ENCODE assay signal across 7 mouse cellular contexts in the genomic region with DNA sequence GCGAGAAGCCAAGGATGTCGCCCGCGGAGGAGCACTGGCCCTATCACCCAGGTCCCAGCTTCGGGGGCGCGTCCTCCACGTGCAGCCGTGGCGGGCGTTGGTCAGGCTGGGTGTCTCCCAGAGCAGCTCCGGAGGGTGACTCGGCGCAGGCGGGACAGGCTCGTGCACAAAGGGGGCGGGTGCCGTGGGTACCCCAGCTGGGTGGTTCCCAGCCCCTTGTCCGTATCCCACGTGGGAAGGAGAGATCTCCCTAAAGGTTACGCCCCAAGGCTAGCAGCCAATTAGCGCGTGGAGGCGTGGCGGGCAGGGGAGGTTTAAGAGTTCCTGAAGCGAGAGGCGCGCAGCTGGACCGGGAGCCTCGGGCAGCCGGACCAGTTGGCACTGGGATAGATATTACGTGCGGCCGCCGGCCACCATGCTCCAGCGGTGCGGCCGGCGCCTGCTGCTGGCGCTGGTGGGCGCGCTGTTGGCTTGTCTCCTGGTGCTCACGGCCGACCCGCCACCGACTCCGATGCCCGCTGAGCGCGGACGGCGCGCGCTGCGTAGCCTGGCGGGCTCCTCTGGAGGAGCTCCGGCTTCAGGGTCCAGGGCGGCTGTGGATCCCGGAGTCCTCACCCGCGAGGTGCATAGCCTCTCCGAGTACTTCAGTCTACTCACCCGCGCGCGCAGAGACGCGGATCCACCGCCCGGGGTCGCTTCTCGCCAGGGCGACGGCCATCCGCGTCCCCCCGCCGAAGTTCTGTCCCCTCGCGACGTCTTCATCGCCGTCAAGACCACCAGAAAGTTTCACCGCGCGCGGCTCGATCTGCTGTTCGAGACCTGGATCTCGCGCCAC. TPM values are rescaled to one million over a fixed set of nuclear protein-coding genes. Genes with fewer than 3 reads are reported as not detected.
DNase-seq lines count a peak whose midpoint lies in the region; ATAC-seq and TF ChIP-seq lines count a peak whose summit lies in the region.

Gene Lfng, plus strand, starts transcription at position 320 of the 835 bp plus-strand sequence.

- peak; percentile 49 for ATAC-seq in limb, embryonic 13.5 days (ENCODE audit: low FRiP score, low read depth)
- ATAC-seq in midbrain, embryonic 15.5 days (replicated peaks), result peak; percentile 37

- DNase-seq in adrenal gland, postnatal 14 days, result peak; percentile 94
- DNase-seq in embryonic facial prominence, embryonic 10.5 days (ENCODE audit: low spot score), result peak; percentile 92
- DNase-seq in heart, adult 11 months, result peak; percentile 100
- DNase-seq in kidney, adult 18-20 months, result peak; percentile 91
- DNase-seq in spleen, adult 2 months (ENCODE audit: low read depth in 1 of 2, low spot score in 2 of 2), result peak; percentile 57 to 87

- H3K27ac ChIP-seq in embryonic facial prominence, embryonic 10.5 days (replicated peaks), result peak within 1 kb of the TSS; percentile 88
- peak within 1 kb of the TSS; percentile 10; the same call in 1 of the 2 replicates for H3K27ac ChIP-seq in limb, embryonic 13.5 days
- H3K27ac ChIP-seq in midbrain, embryonic 15.5 days, result peak within 1 kb of the TSS; percentile 81
- peak within 1 kb of the TSS; percentile 95 for H3K27ac ChIP-seq in spleen, adult 2 months (ENCODE audit: insufficient read depth, low read length)

- 0 out of 2 replicates have a peak, but pooled peaks have one; percentile 2 for TF ChIP-seq CTCF in spleen, adult 2 months (IDR thresholded peaks at IDR 0.05; ENCODE audit: extremely low read depth, insufficient read depth, insufficient read length, insufficient replicate concordance)

- peaks cover 4% of the 10 kb centered on the region; the same call in 1 of the 2 replicates for H3K36me3 ChIP-seq in embryonic facial prominence, embryonic 10.5 days (replicated peaks)
- H3K36me3 ChIP-seq in limb, embryonic 13.5 days, result no peaks in the 10 kb centered on the region
- H3K36me3 ChIP-seq in midbrain, embryonic 15.5 days (replicated peaks), result no peaks in the 10 kb centered on the region
- H3K36me3 ChIP-seq in spleen, adult 2 months (ENCODE audit: control insufficient read depth, insufficient read depth, low read length), result peaks cover 9% of the 10 kb centered on the region

- peaks cover 2% of the 10 kb centered on the region; the same call in 1 of the 2 replicates for H3K9me3 ChIP-seq in embryonic facial prominence, embryonic 10.5 days
- no peaks in the 10 kb centered on the region for H3K9me3 ChIP-seq in limb, embryonic 13.5 days
- no peaks in the 10 kb centered on the region for H3K9me3 ChIP-seq in midbrain, embryonic 15.5 days

- H3K27me3 ChIP-seq in embryonic facial prominence, embryonic 10.5 days (replicated peaks; ENCODE audit: low read depth, poor library complexity, severe bottlenecking), result peaks cover 82% of the 10 kb centered on the region
- H3K27me3 ChIP-seq in limb, embryonic 13.5 days, result peaks cover 77% of the 10 kb centered on the region
- H3K27me3 ChIP-seq in midbrain, embryonic 15.5 days (replicated peaks), result peaks cover 9% of the 10 kb centered on the region
- H3K27me3 ChIP-seq in spleen, adult 2 months (ENCODE audit: control insufficient read depth, insufficient read depth, low read length), result no peaks in the 10 kb centered on the region

- peaks cover 85% of the 10 kb centered on the region for H3K4me1 ChIP-seq in embryonic facial prominence, embryonic 10.5 days
- H3K4me1 ChIP-seq in limb, embryonic 13.5 days, result peaks cover 70% of the 10 kb centered on the region
- H3K4me1 ChIP-seq in midbrain, embryonic 15.5 days, result peaks cover 49% of the 10 kb centered on the region
- H3K4me1 ChIP-seq in spleen, adult 2 months (ENCODE audit: control insufficient read depth, insufficient read depth, insufficient read length), result peaks cover 32% of the 10 kb centered on the region

- peak within 1 kb of the TSS; percentile 72 for H3K4me3 ChIP-seq in embryonic facial prominence, embryonic 10.5 days
- H3K4me3 ChIP-seq in limb, embryonic 13.5 days, result peak within 1 kb of the TSS; percentile 57
- peak within 1 kb of the TSS; percentile 49 for H3K4me3 ChIP-seq in midbrain, embryonic 15.5 days
- peak within 1 kb of the TSS; percentile 95 for H3K4me3 ChIP-seq in spleen, adult 2 months (ENCODE audit: extremely low read depth, insufficient read depth, insufficient read length)

- H3K4me2 ChIP-seq in limb, embryonic 13.5 days (replicated peaks), result peak within 1 kb of the TSS; percentile 89
- peak within 1 kb of the TSS; percentile 89 for H3K4me2 ChIP-seq in midbrain, embryonic 15.5 days

- peak within 1 kb of the TSS; percentile 74 for H3K9ac ChIP-seq in limb, embryonic 13.5 days
- peak within 1 kb of the TSS; percentile 47 for H3K9ac ChIP-seq in midbrain, embryonic 15.5 days

- under 1% methylated on average over 91 of the region's 91 CpGs for WGBS in embryonic facial prominence, embryonic 10.5 days
- under 1% methylated on average over 89 of the region's 91 CpGs for WGBS in limb, embryonic 13.5 days
- under 1% methylated on average over 91 of the region's 91 CpGs for WGBS in midbrain, embryonic 15.5 days
- under 1% methylated on average over 88 of the region's 91 CpGs for WGBS in spleen, adult 2 months

- TF ChIP-seq POLR2A in spleen, adult 2 months (IDR thresholded peaks at IDR 0.05; ENCODE audit: low read depth, low read length), result peak; percentile 97

RNA-seq across cellular contexts. Expression of gene Lfng, which starts in this region (rescaled TPM):
- 13.7 and 26.8 TPM in 2 replicates for total RNA-seq in adrenal gland, postnatal 14 days (2021)
- polyA plus RNA-seq in embryonic facial prominence, embryonic 10.5 days (2016; fragmentation: Nextera tagmentation; extraction: Ambion mirVana), result 11.7 and 14.9 TPM in 2 replicates
- polyA plus RNA-seq in limb, embryonic 13.5 days (2015; fragmentation: Nextera tagmentation; extraction: Ambion mirVana), result 13.4 and 13.5 TPM in 2 replicates
- polyA plus RNA-seq in midbrain, embryonic 15.5 days (2015; fragmentation: Nextera tagmentation; extraction: Ambion mirVana), result 20.4 and 21.8 TPM in 2 replicates
- 165 and 240 TPM in 2 replicates for polyA plus RNA-seq in spleen, adult 2 months (2012; rRNA removed)

Comparison
In these comparisons a context has a peak if more than half of its experiments do, and no peak if none do; other contexts are left out.
1. Peak in every context shown above with its lines: DNase-seq, ATAC-seq, H3K4me3 ChIP-seq and H3K27ac ChIP-seq.
2. H3K27ac ChIP-seq: peak in every context shown above with its lines; median percentile 95 in spleen, adult 2 months; 88 in embryonic facial prominence, embryonic 10.5 days; 81 in midbrain, embryonic 15.5 days; 10 in limb, embryonic 13.5 days.